Mouse (Mus musculus) macrophage (primary cell): ENCODE results near the gene Samd4b. TPM values are rescaled to one million over a fixed set of nuclear protein-coding genes. Genes with fewer than 3 reads are reported as not detected.

Source experiments
- H3K27ac ChIP-seq: fragments of 350-480 bp; formaldehyde crosslinking; 2 replicates; pipeline ENCODE4 v1.9.0; 2021
- H3K36me3 ChIP-seq: fragments of 350-480 bp; formaldehyde crosslinking; 2 replicates; pipeline ENCODE4 v1.9.0; 2021; ENCODE audit errors: inconsistent target
- H3K4me3 ChIP-seq: fragments of 350-480 bp; formaldehyde crosslinking; 2 replicates; pipeline ENCODE4 v1.9.0; 2021; ENCODE audit errors: inconsistent target
- H3K79me2 ChIP-seq: fragments of 350-480 bp; formaldehyde crosslinking; 2 replicates; pipeline ENCODE4 v1.9.0; 2021; ENCODE audit errors: inconsistent target
- whole genome bisulfite sequencing: methylation state at CpG from one replicate; pipeline ENCODE4 v1.1.7; 2026; ENCODE audit warnings: inconsistent platforms; ENCODE audit not compliant: missing documents; 5-methylcytosine and 5-hydroxymethylcytosine counted together
- polyA plus RNA-seq: library from polyadenylated mRNA; stranded (reverse); fragments of 250-400 nt; gene quantifications from 3 replicates; pipeline ENCODE4 v1.2.4, GENCODE M21; 2018; ENCODE audit warnings: inconsistent platforms

Samd4b gene
- polyA plus RNA-seq, 1 experiment from 2014 or later, result 25.5 TPM

DNA sequence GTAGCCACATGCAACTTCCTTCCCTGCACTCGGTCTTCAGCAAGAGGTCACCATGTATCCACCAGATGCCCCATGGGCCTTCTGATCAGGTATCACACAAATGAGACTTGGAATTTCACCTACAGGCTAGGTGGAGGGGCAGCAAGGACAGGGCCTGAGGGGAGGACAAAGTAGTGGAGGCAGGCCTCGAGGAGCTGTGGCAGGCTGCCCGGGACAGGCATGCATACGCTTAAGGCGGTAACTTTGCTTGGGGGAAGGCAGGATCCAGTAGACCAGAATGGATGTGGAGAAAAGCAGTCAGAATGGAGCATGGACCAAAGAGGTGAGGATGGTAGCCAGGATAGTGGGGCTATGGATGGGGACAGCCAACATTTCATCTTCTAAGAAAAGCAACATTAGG lies 18.1 kb downstream of the Samd4b start:
- no peak overlapping the region for H3K4me3 ChIP-seq
- H3K27ac ChIP-seq, result no peak overlapping the region
- WGBS, result 68% methylated on average over 5 of the region's 5 CpGs
- peaks cover 81% of the 10 kb centered on the region; the same call in 1 of the 2 replicates for H3K79me2 ChIP-seq
- H3K36me3 ChIP-seq, result no peaks in the 10 kb centered on the region

- Histone ChIP-seq H3K4me3 (no peak overlapping the region), H3K79me2 (peaks cover 94% of the 10 kb centered on the region; the same call in 1 of the 2 replicates), H3K36me3 (no peaks in the 10 kb centered on the region), H3K27ac (no peak overlapping the region)
- 95% methylated on average over 5 of the region's 5 CpGs for WGBS
These were observed 19.3 kb downstream of the Samd4b start for GRCm38 (mm10) chr7:28578543-28579053.

DNA sequence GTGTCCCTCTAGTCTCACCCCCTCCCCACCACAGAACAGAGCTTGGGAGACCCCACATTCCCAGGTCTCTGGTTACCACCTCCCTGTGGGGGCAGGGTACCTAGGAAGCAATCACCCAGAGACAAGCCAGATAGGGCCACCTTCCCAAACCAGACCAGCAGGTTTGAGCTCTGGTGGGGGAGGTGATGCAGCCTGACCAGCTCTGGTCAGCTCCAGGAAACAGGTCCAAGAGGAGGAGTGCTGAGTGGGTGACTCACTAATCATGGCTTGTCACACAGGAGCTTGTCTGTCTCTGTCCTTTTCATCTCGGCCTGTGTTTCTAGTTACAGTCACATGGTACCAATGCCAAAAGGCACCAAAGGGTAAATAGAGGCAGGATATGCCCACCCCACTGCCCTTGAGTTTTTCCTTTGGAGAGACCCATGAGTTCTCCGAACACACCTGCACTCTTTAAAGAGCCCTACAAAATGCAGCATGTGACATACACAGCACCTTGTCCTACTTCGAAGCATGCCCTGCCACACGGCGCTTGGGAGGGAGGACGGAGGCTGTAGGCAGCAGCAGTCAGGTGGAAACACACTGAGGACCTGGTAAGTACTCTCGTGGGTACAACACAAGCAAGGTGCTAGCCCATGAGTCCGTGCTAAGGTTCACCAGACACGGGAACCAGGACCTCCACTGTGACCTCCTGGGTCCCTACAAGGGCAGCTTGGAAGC lies 20.0 kb downstream of the Samd4b start:
- H3K4me3 ChIP-seq, result no peak overlapping the region
- H3K36me3 ChIP-seq, result no peaks in the 10 kb centered on the region
- H3K79me2 ChIP-seq, result peaks cover 98% of the 10 kb centered on the region; the same call in 1 of the 2 replicates
- whole genome bisulfite sequencing, result 97% methylated on average over 9 of the region's 9 CpGs
- no peak overlapping the region for H3K27ac ChIP-seq

DNA sequence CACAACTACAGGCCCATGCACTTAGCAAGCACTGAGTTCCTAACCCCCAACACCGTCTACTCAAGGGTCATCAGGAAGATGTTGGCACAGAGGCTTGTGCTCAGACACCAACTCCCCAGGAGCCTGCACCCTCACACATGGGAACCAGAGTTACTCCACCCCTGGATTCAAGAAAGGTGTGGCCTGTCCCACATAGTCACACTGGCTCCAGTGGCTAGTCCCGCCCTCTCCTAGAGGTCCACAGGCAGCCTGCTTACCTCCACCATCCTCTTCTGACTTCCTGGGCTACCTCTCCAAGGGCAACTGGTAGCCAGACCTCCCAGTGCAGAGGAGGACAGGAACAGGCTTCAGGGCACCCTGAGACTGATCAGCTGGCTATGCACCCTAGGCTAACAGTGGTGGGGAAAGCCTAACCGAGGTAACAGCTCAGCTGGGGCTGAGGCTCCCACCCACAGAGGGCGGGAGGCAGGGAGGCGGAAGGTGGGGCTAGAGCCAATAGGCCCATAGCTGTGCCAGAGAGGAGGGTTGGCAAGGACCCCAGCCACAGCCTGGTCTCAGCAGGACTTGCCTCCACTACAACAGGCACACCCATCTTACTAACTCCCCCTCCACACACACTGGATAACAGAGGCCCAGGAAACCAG lies 21.6 kb downstream of the Samd4b start:
- Histone ChIP-seq H3K79me2 (peaks cover 84% of the 10 kb centered on the region; the same call in 1 of the 2 replicates), H3K36me3 (no peaks in the 10 kb centered on the region), H3K27ac (no peak overlapping the region), H3K4me3 (no peak overlapping the region)
- WGBS, result 83% methylated on average over 5 of the region's 5 CpGs

- WGBS, result 93% methylated on average over 11 of the region's 11 CpGs
- Histone ChIP-seq H3K4me3 (no peak overlapping the region), H3K27ac (no peak overlapping the region), H3K36me3 (no peaks in the 10 kb centered on the region), H3K79me2 (peaks cover 76% of the 10 kb centered on the region; the same call in 1 of the 2 replicates)
These were observed 22.3 kb downstream of the Samd4b start for GRCm38 (mm10) chr7:28575597-28575996.

DNA sequence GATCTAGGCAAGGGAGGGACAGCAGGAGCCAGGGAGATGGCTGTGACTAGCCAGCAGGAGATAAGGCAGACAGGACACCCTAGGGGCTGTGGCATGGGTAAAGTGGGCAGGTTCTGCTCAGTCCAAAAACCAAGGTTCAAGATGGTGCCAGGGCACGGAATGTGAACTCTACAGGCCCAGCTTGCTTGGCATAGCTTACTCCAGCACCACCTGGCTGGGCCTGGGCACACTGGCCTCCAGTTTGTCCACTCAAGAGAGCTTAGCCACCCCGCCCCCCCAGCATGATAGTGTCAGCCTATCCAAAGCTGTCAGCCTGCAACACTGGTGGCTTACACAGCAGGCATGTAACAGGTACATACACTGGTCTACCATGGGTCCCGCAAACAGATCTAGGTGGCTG lies 24.7 kb downstream of the Samd4b start:
- no peak overlapping the region for H3K27ac ChIP-seq
- WGBS, result 94% methylated on average over 3 of the region's 3 CpGs
- no peak overlapping the region for H3K4me3 ChIP-seq
- H3K79me2 ChIP-seq, result peaks cover 53% of the 10 kb centered on the region; the same call in 1 of the 2 replicates
- H3K36me3 ChIP-seq, result no peaks in the 10 kb centered on the region

GRCm38 (mm10) chr7:28572689-28573088 lies 25.3 kb downstream of the Samd4b start:
- H3K36me3 ChIP-seq, result 0 out of 2 replicates have a peak, but pooled peaks cover 1% of the 10 kb centered on the region
- no peak overlapping the region for H3K4me3 ChIP-seq
- WGBS, result 97% methylated on average over 5 of the region's 5 CpGs
- peaks cover 47% of the 10 kb centered on the region; the same call in 1 of the 2 replicates for H3K79me2 ChIP-seq
- H3K27ac ChIP-seq, result no peak overlapping the region

GRCm38 (mm10) chr7:28570982-28571682 lies 26.8 kb downstream of the Samd4b start:
- Histone ChIP-seq H3K27ac (no peak overlapping the region), H3K36me3 (peaks cover 17% of the 10 kb centered on the region; the same call in 1 of the 2 replicates), H3K79me2 (peaks cover 31% of the 10 kb centered on the region; the same call in 1 of the 2 replicates), H3K4me3 (no peak overlapping the region)
- WGBS, result 55% methylated on average over 5 of the region's 5 CpGs

GRCm38 (mm10) chr7:28570291-28570981 lies 27.5 kb downstream of the Samd4b start:
- no peak overlapping the region for H3K4me3 ChIP-seq
- WGBS, result 88% methylated on average over 11 of the region's 12 CpGs
- H3K79me2 ChIP-seq, result peaks cover 25% of the 10 kb centered on the region; the same call in 1 of the 2 replicates
- no peak overlapping the region for H3K27ac ChIP-seq
- peaks cover 23% of the 10 kb centered on the region; the same call in 1 of the 2 replicates for H3K36me3 ChIP-seq

DNA sequence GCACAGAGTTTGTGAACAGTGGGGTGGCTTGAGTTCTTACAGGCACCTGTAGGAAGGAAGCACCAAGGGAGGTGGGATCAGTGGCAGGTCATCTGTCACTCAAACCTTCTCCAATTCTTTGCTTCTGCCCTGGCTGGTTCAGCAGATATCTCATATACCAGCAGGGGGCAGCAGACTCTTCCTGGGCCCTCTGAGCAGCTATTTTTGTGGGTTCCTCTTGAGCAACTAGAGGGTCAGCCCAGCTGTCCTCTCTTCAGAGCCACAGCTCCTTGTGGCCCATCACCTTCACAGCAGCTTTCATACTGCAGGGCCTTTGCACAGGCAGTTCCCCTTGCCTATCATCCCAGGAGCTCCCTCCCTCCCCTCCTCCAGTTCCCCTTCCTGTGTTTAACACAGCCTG lies 29.7 kb downstream of the Samd4b start:
- Histone ChIP-seq H3K27ac (no peak overlapping the region), H3K79me2 (peaks cover 4% of the 10 kb centered on the region; the same call in 1 of the 2 replicates), H3K36me3 (peaks cover 32% of the 10 kb centered on the region; the same call in 1 of the 2 replicates), H3K4me3 (no peak overlapping the region)

- WGBS, result 75% methylated on average over 4 of the region's 4 CpGs
- Histone ChIP-seq H3K79me2 (no peaks in the 10 kb centered on the region; the same call in 1 of the 2 replicates), H3K27ac (no peak overlapping the region), H3K36me3 (peaks cover 39% of the 10 kb centered on the region; the same call in 1 of the 2 replicates), H3K4me3 (no peak overlapping the region)
These were observed 30.4 kb downstream of the Samd4b start for GRCm38 (mm10) chr7:28567539-28567938.

GRCm38 (mm10) chr7:28565407-28565806 lies 32.5 kb downstream of the Samd4b start:
- H3K27ac ChIP-seq, result no peak overlapping the region
- 68% methylated on average over 5 of the region's 5 CpGs for WGBS
- H3K36me3 ChIP-seq, result peaks cover 48% of the 10 kb centered on the region; the same call in 1 of the 2 replicates
- H3K79me2 ChIP-seq, result no peaks in the 10 kb centered on the region
- H3K4me3 ChIP-seq, result no peak overlapping the region

DNA sequence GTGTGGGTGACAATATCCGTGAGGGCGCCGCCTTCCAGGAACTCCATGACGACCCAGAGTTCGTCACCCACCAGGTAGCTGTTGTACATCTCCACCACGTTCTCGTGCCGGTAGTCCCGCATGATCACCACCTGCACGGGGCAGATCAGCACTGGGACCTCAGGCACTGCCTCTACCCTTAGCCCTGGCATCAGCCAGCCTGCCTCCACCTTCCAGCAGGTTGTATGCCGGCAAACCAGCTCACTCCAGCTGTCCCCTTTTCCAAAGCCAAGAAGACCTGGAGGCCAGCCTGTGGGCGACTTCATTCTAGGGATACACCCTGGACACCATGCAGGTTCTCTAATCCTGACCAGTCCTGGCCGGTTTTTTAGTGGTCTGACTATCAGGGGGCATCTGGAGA lies 35.0 kb downstream of the Samd4b start:
- Histone ChIP-seq H3K27ac (no peak overlapping the region), H3K79me2 (no peaks in the 10 kb centered on the region), H3K4me3 (no peak overlapping the region), H3K36me3 (peaks cover 57% of the 10 kb centered on the region; the same call in 1 of the 2 replicates)
- WGBS, result 95% methylated on average over 13 of the region's 13 CpGs

DNA sequence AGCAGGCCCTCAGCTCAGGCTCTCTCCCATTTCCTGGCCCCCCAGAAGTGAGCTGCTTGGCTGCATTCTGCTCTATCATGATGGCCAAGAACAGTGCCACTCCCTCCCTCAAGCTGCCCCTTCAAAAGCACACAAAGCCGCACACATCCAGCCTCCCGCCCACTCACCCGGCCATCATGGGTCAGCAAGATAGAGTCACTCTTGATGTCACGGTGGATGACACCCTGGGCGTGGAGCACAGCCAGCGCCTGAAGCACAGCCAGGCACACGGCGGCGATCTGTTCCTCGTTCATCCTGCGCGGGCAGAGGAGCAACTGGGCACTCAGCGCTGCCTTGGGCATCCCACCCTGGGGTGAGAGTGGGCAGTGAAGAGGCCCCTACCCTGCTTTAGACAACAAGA lies 35.6 kb downstream of the Samd4b start:
- H3K79me2 ChIP-seq, result no peaks in the 10 kb centered on the region
- 93% methylated on average over 13 of the region's 13 CpGs for WGBS
- H3K27ac ChIP-seq, result no peak overlapping the region
- H3K36me3 ChIP-seq, result peaks cover 52% of the 10 kb centered on the region; the same call in 1 of the 2 replicates
- no peak overlapping the region for H3K4me3 ChIP-seq
